Mouse (Mus musculus) heart, embryonic 11.5 days (tissue): Measurements from ENCODE around the gene Arid1b. TPM values are rescaled to one million over a fixed set of nuclear protein-coding genes. Genes with fewer than 3 reads are reported as not detected.

Experiments used
- ATAC-seq: fragments of 200-750 bp; cut with Nextera tagmentation; replicated peaks from 2 replicates; pipeline ENCODE4 v1.8.0; 2017; ENCODE audit warnings: moderate library complexity; ENCODE audit not compliant: insufficient number of reproducible peaks, low FRiP score, low TSS enrichment
- H3K27ac ChIP-seq: fragments of 300-500 bp; sonication (generic); 2 replicates; pipeline ENCODE4 v1.5.1; 2014; ENCODE audit warnings: mild to moderate bottlenecking, low read depth, low read length
- H3K27me3 ChIP-seq: fragments of 300-500 bp; sonication (generic); 2 replicates; pipeline ENCODE4 v1.6.1; 2014; ENCODE audit warnings: mild to moderate bottlenecking, low read length, mixed read lengths; ENCODE audit not compliant: control insufficient read depth, insufficient read depth
- H3K36me3 ChIP-seq: fragments of 300-500 bp; sonication (generic); 2 replicates; pipeline ENCODE4 v1.6.1; 2014; ENCODE audit warnings: mild to moderate bottlenecking, low read length, moderate library complexity, mixed read lengths; ENCODE audit not compliant: control insufficient read depth, insufficient read depth
- H3K4me1 ChIP-seq: fragments of 300-500 bp; sonication (generic); 2 replicates; pipeline ENCODE4 v1.6.1; 2014; ENCODE audit warnings: low read length; ENCODE audit not compliant: control insufficient read depth, insufficient read depth
- H3K4me2 ChIP-seq: fragments of 300-500 bp; sonication (generic); 2 replicates; pipeline ENCODE4 v1.6.1; 2014; ENCODE audit warnings: mild to moderate bottlenecking, moderate library complexity
- H3K4me3 ChIP-seq: fragments of 300-500 bp; sonication (generic); 2 replicates; pipeline ENCODE4 v1.5.1; 2014; ENCODE audit warnings: low read depth, low read length
- H3K9ac ChIP-seq: fragments of 300-500 bp; sonication (generic); 2 replicates; pipeline ENCODE4 v1.6.1; 2014; ENCODE audit warnings: mild to moderate bottlenecking, low read depth, low read length, moderate library complexity
- H3K9me3 ChIP-seq: fragments of 300-500 bp; sonication (generic); replicated peaks from 2 replicates; pipeline ENCODE4 v1.6.1; 2016; ENCODE audit warnings: low read length; ENCODE audit not compliant: control insufficient read depth
- WGBS: fragments of 180-500 bp; shearing (Covaris S2); extraction: QIAGEN DNeasy Blood & Tissue Kit; methylation state at CpG from one replicate; pipeline ENCODE4 v1.1.7; 2014; ENCODE audit not compliant: insufficient replicate concordance; 5-methylcytosine and 5-hydroxymethylcytosine counted together
- polyA plus RNA-seq: library from polyadenylated mRNA; unstranded; fragments of >200 nt; fragmentation: Nextera tagmentation; extraction: Ambion mirVana; gene quantifications from 2 replicates; pipeline ENCODE4 v1.2.1, GENCODE M21; 2014

Gene Arid1b
- polyA plus RNA-seq, 1 experiment from 2014 or later: 8.2 TPM

DNA sequence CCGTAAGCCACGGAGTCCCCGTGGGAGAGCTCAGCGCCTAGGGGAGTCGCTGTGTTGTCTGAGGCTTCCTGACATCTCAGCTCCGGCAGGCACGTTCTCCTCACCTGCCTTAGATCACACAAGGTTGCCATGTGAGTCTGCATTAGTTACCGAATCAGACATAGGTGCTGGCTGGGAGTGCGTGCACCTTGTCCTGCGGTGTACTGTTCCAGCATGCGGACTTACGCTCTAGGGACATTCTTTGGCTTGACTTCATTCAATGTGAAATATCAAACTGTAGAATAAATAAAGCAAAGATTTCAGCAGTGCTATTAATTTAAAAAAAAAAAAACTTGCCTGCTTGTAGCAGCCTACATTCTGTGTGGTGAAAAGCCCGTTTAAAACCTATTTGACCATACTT, 101.6 kb downstream of the Arid1b start:
- H3K36me3 ChIP-seq: no peaks in the 10 kb centered on the region
- ATAC-seq: no peak
- no peak overlapping the region for H3K4me3 ChIP-seq
- no peak overlapping the region for H3K9ac ChIP-seq
- H3K9me3 ChIP-seq: no peaks in the 10 kb centered on the region
- H3K4me2 ChIP-seq: no peak overlapping the region
- peaks cover 30% of the 10 kb centered on the region for H3K4me1 ChIP-seq
- 90% methylated on average over 13 of the region's 13 CpGs for WGBS
- H3K27me3 ChIP-seq: peaks cover 20% of the 10 kb centered on the region
- H3K27ac ChIP-seq: no peak overlapping the region

DNA sequence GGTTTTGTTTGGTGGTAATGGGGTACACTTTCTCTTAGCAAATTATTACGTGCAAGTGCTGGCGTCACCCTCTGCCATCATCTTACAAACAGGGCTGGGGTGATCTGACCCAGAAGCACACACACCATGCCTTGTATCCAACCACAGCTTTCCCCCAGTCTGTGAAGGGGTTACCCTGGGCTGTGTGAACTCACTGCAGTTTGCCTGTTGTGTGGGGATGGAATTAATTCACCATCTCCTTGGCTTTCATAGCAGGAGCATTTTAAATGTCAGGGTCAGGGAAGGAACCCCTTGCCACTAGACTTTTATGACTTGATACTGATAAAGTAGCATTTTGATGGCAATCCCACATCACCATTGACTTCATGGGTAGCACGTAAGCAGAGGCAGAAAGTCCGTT, 102.9 kb downstream of the Arid1b start:
- peaks cover 20% of the 10 kb centered on the region for H3K27me3 ChIP-seq
- no peak overlapping the region for H3K9ac ChIP-seq
- no peaks in the 10 kb centered on the region for H3K9me3 ChIP-seq
- H3K4me2 ChIP-seq: no peak overlapping the region
- 94% methylated on average over 4 of the region's 4 CpGs for WGBS
- H3K27ac ChIP-seq: no peak overlapping the region
- no peaks in the 10 kb centered on the region for H3K36me3 ChIP-seq
- no peak for ATAC-seq
- H3K4me1 ChIP-seq: peaks cover 35% of the 10 kb centered on the region
- no peak overlapping the region for H3K4me3 ChIP-seq

DNA sequence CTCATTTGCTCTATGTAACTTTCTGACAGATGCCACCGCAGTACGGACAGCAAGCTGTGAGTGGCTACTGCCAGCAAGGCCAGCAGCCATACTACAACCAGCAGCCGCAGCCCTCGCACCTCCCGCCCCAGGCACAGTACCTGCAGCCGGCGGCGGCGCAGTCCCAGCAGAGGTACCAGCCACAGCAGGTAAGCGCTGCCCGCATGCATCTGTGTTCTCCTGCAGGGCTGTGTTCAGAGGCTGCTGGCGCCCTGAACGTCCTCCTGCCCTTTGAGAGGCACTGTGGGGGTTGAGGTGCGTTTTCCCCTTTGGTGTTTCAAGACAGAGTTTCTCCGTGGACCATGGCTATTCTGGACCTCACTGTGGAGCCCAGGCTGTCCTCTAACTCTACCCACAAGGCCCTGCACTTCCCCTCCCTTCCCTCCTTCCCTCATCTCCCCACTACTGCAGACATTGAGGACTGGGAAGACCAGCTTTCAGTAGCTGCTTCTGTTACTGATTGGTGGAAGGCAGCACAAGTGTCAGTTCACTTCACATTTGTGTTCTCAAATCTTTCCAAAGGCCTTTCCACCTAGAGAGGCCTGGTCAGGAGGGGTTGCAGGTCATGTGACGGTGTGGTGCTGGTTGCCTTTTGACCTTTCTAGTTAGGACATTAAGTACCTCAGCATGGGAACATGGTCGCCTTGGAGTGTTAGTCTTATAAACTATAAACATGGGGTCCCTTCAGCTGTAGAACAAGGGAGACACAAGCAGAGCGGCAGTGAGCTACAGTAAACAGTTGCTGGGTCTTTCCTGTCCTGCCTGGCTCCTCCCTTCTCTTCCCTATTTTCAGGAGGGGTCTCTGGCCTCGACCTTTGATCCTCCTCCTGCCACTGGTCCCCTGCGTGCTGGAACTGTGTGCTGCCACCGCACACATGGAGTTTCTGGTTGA, 103.7 kb downstream of the Arid1b start:
- no peaks in the 10 kb centered on the region for H3K9me3 ChIP-seq
- H3K36me3 ChIP-seq: no peaks in the 10 kb centered on the region
- peak overlapping the region; percentile 83; the same call in 1 of the 2 replicates for H3K27ac ChIP-seq
- 63% methylated on average over 21 of the region's 21 CpGs for WGBS
- H3K4me2 ChIP-seq: no peak overlapping the region; the same call in 1 of the 2 replicates
- H3K4me3 ChIP-seq: no peak overlapping the region
- peaks cover 36% of the 10 kb centered on the region for H3K4me1 ChIP-seq
- no peak for ATAC-seq
- H3K27me3 ChIP-seq: peaks cover 20% of the 10 kb centered on the region
- no peak overlapping the region for H3K9ac ChIP-seq

DNA sequence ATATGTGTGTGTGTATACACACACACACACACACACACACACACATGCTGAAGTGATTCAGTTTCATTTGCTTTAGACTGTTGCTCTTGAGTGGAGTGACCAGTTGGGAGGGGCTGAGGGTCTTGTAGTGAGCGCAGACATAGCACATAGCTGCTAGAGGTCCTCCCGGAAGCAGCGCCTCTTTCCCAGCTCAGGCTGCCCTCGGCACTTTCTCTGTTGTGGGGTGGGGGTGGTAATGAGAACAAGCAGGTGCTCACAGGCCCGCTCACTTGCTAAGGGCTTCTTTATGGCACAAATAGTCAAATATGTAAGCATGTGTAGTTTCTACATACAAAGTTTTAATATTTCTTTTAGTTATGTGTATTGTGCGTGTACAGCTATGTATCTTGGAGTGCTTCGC, 104.6 kb downstream of the Arid1b start:
- H3K4me2 ChIP-seq: peak overlapping the region; percentile 48
- H3K36me3 ChIP-seq: no peaks in the 10 kb centered on the region
- peak overlapping the region; percentile 83 for H3K27ac ChIP-seq
- WGBS: 29% methylated on average over 7 of the region's 7 CpGs
- peaks cover 36% of the 10 kb centered on the region for H3K4me1 ChIP-seq
- H3K9me3 ChIP-seq: no peaks in the 10 kb centered on the region
- H3K27me3 ChIP-seq: peaks cover 20% of the 10 kb centered on the region
- H3K4me3 ChIP-seq: no peak overlapping the region
- peak overlapping the region; percentile 35; the same call in 1 of the 2 replicates for H3K9ac ChIP-seq
- peak; percentile 53; the same call in 1 of the 2 replicates for ATAC-seq

DNA sequence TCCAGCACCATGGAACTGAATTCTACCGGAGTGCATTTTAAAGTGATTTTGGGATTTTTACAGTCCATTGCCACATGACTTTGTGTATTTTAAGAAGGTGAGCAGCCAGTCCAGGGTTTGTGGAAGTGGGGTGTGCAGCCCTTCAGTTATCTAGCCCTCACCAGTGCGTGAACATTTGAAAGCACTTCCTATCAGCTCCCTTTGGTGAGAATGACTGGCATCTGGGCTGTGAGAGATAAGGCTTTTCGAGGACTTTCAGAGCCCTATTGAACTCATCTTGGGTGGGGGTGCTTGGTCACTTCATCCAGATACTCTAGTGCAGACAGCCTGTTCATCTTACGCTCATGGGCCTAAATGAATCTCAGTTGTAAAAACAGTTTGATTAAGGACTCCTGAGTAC, 105.1 kb downstream of the Arid1b start:
- peak overlapping the region; percentile 48 for H3K4me2 ChIP-seq
- no peaks in the 10 kb centered on the region for H3K9me3 ChIP-seq
- peak overlapping the region; percentile 35; the same call in 1 of the 2 replicates for H3K9ac ChIP-seq
- H3K27me3 ChIP-seq: peaks cover 22% of the 10 kb centered on the region
- H3K36me3 ChIP-seq: no peaks in the 10 kb centered on the region
- H3K4me3 ChIP-seq: no peak overlapping the region
- WGBS: 13% methylated on average over 4 of the region's 4 CpGs
- H3K4me1 ChIP-seq: peaks cover 36% of the 10 kb centered on the region
- peak; percentile 93 for ATAC-seq
- H3K27ac ChIP-seq: peak overlapping the region; percentile 83

DNA sequence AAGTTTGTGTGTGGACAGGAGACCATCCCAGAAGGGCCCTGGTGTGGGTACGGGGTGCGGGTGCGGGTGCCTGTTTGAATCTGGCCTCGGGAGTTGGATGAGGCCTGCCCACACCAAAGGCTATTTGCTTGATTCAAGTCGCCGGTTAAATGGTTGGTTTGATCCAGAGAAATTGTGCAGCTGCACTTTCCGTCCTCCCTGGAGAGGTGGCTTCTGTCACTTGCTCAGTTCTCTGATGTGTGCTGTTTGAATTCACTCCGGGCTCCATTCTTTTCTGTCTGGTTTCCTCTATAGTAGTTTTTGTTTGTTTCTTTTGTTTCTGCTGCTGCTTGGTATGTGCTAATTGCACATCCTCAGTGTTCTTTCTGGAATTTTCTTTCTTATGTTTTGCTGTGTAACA, 107.0 kb downstream of the Arid1b start:
- Histone ChIP-seq H3K27me3 (peaks cover 15% of the 10 kb centered on the region), H3K4me1 (peaks cover 41% of the 10 kb centered on the region), H3K27ac (no peak overlapping the region), H3K9ac (no peak overlapping the region), H3K4me2 (no peak overlapping the region), H3K36me3 (no peaks in the 10 kb centered on the region), H3K4me3 (no peak overlapping the region), H3K9me3 (no peaks in the 10 kb centered on the region)
- no peak for ATAC-seq
- 89% methylated on average over 8 of the region's 8 CpGs for WGBS

DNA sequence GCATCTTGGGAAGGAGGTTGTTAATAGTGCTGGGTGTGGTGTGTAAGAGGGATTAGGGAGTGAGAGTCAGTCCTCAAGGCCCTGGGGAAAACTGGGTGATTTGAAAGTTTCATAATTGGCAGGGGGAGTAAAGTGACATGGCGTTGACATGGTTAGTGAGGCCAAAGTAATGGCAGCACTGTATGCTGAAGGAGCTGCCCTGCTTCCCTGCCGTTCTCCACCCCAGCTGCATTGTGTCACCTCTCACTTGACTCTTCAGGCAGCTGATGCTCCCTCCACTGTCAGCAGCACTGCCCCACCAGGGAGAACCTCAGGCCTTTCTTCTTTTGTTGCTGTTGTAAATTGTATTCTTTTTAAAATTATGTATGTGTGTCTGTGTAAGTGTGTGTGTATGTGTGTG, 107.8 kb downstream of the Arid1b start:
- no peak overlapping the region for H3K27ac ChIP-seq
- no peaks in the 10 kb centered on the region for H3K9me3 ChIP-seq
- 33% methylated on average over 2 of the region's 2 CpGs for WGBS
- no peak overlapping the region for H3K9ac ChIP-seq
- no peaks in the 10 kb centered on the region for H3K36me3 ChIP-seq
- peaks cover 46% of the 10 kb centered on the region for H3K4me1 ChIP-seq
- no peak overlapping the region for H3K4me2 ChIP-seq
- no peak for ATAC-seq
- peaks cover 14% of the 10 kb centered on the region for H3K27me3 ChIP-seq
- no peak overlapping the region for H3K4me3 ChIP-seq

DNA sequence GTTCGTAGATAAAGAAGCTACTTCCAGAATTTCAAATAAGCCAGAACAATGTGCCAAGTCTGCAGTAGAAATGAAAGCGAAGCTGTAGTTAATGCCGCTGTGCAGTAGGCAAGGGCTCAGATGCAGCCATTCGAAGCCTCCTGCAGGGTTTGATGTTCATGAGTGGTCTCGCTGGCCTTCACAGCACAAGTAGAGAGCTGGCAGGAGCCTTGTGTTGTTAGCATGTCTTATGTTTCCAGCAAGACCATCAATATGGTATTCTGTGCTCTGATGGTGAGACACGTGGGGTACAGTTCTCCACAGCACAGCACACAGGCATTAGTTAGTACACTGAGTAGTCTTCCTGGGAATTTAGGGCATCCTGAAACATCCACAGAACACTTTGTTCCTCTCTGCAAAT, 111.6 kb downstream of the Arid1b start:
- no peak overlapping the region for H3K27ac ChIP-seq
- H3K4me2 ChIP-seq: no peak overlapping the region
- peaks cover 47% of the 10 kb centered on the region for H3K4me1 ChIP-seq
- H3K27me3 ChIP-seq: peaks cover 8% of the 10 kb centered on the region; the same call in 1 of the 2 replicates
- H3K36me3 ChIP-seq: no peaks in the 10 kb centered on the region
- no peaks in the 10 kb centered on the region for H3K9me3 ChIP-seq
- H3K9ac ChIP-seq: no peak overlapping the region
- WGBS: 88% methylated on average over 6 of the region's 6 CpGs
- no peak for ATAC-seq
- no peak overlapping the region for H3K4me3 ChIP-seq
